Mouse (Mus musculus): ENCODE measurements around the gene Klhl25. TPM values are rescaled to one million over a fixed set of nuclear protein-coding genes. Genes with fewer than 3 reads are reported as not detected.
A peak's percentile ranks its signal among the peaks of the same experiment; 100 is the strongest.
"Not testable (repeated sequence)": the region's sequence is repeated elsewhere in the genome, so short reads cannot be mapped to it uniquely, and the experiment has no call there.

Klhl25 gene
- total RNA-seq, 2 experiments from 2014 or later: 5.4 to 8.7 TPM

DNA sequence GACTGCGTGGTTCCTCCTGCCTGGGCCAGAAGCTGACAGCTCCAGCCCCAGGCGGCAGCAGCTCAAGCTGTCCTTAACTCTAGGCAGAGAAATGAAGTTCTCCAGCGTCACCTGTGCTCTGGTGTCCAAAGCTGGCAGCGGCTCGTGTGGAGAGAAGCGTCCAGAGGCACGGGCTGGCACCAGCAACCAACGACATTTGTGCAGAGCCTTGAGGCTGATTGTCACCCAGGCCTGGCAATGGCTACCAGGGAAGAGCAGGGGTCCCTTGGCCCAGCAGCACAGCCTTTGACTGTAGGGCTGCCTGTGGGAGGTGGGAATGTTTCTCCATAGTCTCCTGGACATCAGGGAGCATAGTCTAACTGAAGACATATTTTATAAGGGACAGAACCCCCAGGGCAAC is 24.6 kb downstream of the Klhl25 start:
- peak; percentile 1; the same call in 1 of the 2 replicates for ATAC-seq (replicated peaks; ENCODE audit: poor library complexity)

DNA sequence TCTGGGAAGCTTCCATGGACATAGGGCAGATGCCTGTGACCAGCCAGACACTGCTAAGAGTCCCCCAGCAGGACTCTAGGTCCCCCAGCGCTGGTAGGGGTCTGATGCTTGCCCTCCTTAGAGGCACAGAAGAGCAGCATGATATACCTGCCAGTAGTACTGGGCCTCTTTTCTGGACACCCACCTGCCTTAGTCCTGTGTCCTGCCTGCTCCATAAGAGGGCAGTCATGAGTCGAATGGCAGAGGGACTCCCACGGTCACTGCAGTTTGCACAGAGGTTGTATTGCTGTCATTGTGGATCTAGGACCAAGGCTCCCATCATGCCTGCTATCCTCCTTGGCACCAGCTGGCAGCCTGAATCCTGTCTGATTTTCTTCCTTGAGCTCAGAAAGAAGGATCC is 25.1 kb downstream of the Klhl25 start:
- peak; percentile 48; the same call in 1 of the 2 replicates for ATAC-seq (replicated peaks; ENCODE audit: poor library complexity)

DNA sequence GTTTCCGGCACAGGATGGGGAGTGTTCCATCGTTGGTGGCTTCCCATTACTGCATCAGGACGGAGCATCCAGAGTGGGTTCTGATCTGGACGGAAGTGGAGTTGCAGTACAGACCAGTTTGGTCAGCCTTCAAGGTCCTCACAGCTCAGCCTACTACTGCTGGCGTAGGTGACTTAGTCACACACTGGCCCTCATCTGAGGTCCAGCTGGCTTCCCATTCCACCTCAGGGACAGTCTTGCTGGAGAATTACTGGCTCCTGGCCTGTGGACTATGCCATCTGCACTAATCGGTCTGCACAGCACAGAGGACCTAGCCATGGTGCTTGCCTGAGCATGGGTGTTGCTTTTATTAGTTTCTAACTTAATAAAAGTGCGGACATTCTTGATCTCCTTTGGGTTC is 25.6 kb downstream of the Klhl25 start:
- ATAC-seq (replicated peaks; ENCODE audit: poor library complexity): no peak

DNA sequence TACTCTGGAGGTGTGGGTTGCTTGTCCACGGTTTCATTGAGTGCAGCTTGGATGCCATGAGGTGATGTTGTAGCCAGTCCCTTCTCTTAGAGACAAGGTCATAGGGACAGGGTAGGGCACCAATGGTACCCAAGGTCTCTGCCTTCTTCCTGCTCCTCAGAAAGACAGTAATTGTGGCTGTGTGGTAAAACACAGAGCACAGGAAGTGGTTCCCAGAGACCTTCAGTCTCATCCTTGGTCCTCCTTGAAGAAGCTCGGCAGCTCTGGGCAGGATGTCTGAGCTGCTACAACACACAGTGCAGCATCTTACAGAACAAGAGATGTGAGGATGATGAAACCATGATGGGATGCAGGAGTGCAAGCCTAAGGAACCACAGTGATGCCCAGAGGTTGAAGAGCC is 31.3 kb downstream of the Klhl25 start:
- not testable (repeated sequence) for ATAC-seq (replicated peaks; ENCODE audit: poor library complexity)

DNA sequence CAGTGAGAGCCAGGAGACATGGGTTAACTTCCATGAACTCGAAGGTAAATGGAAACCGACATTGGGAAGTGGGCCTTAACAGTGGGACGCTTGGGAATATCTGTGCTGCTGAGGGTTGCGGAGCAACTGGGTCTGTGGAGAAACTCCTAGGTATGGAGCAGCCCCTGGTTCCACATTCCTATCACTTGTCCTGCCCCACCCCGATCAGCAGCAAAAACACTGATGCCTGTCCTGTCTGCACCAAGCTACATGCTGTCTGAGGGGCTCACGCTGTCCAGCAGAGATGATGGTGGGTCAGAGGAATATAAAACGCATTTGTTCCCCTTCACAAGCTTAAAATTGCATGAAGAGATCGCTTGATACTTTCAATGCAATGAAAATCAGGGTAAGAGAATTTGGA is 32.1 kb downstream of the Klhl25 start:
- ATAC-seq (replicated peaks; ENCODE audit: poor library complexity): no peak

DNA sequence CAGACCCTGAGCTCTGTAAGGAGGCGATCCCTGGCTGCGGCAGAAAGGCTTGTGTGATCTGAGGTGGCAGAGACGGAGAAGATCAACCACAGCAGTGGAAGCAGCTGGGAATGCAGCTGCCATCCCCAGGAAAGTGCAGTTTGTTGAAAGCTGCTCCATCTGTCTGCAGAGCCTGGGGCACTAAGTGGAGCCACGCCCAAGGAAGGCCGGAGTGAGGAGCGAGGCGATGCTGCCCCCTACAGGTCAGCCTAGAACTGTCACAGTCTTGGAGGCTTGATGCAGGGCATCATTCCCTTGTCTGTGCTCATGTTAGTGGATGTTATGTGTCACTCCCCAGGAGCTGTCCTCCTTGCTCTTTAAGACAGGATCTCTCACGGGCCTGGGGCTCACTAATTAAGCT is 32.5 kb downstream of the Klhl25 start:
- peak; percentile 99 for ATAC-seq (replicated peaks; ENCODE audit: poor library complexity)

DNA sequence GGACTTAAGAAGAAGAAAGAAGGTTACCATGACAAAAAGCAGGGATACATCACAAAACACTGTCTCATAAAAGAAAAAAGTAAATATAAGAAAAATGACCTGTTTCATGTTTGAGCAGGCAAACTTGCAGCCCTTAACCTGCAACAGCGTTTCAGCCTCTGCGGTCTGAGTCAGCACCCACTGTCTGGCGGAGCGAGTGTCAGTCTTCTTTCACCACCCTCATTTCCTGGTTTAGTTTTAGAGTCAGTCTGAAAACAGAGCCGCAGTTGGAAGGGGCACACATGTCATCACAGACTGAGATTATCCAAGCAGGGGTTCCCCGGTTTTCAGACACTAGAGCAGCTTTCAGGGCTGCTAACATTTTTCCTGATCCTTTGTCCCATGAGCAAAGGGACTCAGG is 33.3 kb downstream of the Klhl25 start:
- ATAC-seq (replicated peaks; ENCODE audit: poor library complexity): peak; percentile 59

DNA sequence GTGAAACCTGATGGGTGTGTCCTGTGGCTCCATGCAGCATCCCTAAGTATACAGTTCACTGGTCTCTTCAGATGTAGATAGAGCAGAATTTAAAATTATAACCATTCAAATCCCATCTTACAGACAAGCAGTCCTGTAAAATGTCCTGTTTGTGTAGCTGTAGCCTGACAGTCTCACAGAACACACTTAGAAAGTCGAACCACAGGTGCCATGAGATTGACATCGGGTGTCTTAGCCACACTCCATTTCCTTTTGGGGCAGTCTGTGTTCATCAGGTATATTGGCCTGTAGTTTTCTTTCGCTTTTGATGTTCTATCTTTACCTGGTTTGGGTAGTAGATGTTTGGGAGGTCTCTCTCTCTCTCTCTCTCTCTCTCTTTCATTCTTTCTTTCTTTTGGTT is 33.7 kb downstream of the Klhl25 start:
- no peak for ATAC-seq (replicated peaks; ENCODE audit: poor library complexity)

DNA sequence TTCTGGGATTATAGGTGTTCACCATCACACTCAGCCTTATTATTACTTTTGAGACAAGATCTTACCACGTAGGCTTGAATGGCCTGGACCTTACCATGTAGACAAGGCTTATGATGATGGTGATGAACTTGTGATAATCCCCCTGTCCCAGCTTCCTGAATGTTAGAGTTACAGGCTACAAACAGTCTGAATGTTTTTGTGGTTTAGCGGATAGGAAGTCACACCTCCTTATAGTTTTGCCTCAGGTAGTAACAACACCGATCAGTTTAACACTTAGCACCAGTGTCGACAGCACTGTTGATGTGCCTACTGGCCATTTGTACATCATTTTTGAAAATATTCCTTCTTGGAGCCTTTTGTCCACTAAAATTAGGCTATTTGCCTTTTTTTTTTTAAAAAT is 43.4 kb downstream of the Klhl25 start:
- ATAC-seq (replicated peaks; ENCODE audit: poor library complexity): no peak

DNA sequence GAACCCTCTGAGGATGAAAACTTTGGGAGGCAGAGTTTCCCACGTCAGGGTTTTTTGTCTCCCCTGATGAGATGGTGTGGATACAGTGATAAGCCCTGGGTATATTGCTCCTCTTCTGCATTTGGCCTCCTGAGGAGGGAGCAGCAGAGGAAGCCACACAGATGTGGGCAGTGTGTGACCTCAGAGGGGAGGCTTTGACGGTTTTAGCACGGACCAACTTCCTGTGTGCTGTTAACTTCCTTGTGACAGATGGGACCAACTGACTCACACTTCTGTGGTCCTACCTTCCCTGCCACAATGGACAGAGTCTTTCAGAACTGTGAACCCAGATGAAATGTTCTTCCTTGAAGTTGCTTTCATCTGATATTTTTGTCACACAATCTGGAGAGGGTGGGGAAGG is 44.6 kb downstream of the Klhl25 start:
- peak; percentile 98 for ATAC-seq (replicated peaks; ENCODE audit: poor library complexity)

DNA sequence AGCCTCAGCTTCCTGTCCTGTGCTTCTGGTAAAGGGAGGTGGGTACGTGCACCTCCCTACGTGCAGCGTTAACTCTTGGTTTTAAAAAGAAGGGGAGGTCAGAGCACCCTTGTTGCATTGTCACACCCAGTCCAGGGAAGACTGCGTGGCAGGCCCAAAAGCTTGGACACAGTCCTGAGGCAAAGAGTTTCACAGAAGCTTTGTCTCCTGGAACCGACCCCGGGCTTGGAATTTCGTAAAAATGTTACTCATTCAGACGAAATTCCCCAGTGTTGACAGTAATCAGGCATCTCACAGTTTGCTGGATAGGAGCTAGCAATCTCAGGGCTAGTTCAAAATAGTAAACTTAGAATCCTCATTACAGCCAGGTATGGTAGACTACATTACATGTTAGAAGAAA is 45.6 kb downstream of the Klhl25 start:
- no peak for ATAC-seq (replicated peaks; ENCODE audit: poor library complexity)

DNA sequence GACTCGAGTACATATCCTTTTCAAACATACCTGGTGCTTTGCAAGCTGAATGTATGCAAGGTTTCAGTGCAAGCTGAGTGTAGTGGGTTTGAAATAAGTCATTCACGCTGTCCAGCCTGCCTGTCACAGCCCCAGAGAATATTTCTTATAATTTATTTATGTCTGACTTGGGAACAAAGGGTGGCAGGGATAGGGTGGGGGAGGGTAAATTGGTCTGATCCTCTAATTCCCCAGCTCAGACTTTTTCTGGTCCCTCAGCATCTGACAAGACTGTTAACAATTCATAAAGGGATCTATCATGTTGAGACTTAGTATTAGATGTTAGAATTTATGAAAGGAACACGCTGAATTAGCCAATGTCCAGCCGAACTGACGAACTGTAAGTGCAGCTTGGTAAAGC is 48.9 kb downstream of the Klhl25 start:
- no peak for ATAC-seq (replicated peaks; ENCODE audit: poor library complexity)

DNA sequence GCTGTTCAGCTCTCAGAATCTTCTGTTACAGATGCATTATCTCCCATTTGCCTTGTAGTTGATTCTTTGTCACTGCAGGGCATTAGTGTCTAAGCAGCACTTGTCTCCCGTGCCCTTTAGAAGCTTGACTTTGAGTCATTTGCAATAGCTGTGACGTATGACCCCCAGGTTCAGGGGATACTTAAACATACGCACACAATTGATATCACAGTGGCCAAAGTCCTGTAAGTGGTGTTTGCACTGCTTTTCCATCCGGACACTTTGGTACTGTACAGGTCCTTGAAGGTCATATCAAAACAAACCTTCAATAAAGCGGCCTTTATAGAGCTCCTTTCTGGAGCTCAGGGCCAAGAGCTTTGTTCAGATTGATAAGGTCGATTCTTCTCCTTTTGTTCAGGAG is 51.0 kb downstream of the Klhl25 start:
- no peak for ATAC-seq (replicated peaks; ENCODE audit: poor library complexity)

DNA sequence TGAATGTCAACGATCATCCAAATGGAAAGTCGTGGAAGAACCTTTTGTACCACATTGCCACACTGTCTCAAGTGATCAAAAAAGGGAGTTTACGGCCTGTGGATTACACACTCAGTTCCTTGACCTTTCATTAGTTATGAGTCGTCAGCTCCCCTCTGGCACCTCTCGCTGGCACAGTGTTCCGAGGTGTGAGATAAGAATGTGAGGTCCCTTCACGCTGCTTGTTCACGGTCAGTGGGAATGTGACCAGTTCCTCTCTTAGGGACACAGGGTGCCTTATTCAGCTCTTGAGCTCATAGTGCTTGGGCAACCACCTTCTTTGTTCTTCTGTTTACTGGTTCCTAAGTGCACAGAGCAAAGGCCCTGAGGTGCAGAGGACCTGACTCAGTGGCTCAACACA is 51.4 kb downstream of the Klhl25 start:
- ATAC-seq (replicated peaks; ENCODE audit: poor library complexity): peak; percentile 57

DNA sequence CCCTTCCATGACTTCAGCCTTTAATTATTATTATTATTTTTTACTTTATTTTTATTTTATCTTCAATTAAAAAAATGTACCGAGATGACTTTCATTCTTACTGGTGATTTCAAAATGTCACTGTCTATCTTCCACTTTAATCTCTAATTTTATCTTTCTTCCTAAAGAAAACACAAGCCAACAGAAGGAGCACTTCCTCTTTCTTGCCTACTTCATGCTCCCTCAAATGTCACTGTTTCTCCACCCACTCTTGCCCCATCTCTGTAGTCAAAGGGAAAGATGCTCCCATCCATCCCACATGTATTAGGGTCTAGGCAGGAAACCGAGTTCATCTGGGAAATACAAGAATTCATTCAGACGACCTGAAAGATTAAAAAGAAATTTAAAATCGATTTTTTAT is 51.8 kb downstream of the Klhl25 start:
- ATAC-seq (replicated peaks; ENCODE audit: poor library complexity): peak; percentile 85

DNA sequence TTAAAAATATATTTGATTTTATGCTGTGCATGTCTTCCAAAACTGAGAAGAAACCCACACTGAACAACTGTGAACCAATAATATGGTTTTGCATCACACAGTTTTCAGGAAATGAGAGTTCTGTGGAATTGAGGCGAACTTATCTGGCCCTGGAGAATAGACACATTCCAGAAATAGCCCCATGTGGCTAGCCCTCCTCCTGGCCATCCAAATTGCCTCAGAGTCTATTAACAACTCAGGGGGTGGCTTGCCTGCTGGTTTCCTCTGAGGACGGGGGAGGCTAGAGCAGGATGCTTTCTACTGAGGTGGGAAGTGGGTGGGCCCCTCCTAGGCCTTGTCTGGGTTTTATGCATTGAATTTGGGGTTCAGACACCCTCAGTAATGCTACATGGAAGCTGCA is 57.0 kb downstream of the Klhl25 start:
- peak; percentile 59 for ATAC-seq (replicated peaks; ENCODE audit: poor library complexity)

DNA sequence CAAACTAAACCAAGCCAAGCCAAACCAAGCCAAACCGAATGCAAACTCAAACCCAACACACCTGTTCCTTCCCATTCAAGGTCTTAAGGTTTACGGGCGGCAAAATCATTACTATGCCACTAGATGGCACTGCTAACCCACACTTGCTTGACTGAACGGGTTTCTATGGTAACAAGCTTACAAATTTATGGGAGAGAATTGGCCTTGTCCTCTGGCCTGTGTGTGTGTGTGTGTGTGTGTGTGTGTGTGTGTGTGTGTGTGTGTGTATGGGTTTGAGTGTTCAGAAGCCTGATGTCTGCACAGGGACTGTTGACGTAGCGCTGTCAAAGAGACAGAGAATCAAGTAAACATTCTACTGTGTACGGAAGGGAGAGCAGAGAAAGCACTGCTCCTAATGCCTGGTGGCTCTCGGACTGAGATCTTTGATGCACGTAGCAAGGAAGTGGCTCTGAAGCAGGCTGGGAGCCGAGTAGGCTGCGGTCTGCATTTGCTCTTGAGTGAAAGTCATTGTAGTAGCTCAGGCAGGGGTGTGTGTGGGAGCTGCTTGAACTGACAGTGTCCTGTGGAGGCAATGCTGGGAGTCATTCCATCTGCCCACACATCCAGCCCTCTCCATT is 62.0 kb downstream of the Klhl25 start:
- peak; percentile 77 for ATAC-seq (replicated peaks; ENCODE audit: poor library complexity)

DNA sequence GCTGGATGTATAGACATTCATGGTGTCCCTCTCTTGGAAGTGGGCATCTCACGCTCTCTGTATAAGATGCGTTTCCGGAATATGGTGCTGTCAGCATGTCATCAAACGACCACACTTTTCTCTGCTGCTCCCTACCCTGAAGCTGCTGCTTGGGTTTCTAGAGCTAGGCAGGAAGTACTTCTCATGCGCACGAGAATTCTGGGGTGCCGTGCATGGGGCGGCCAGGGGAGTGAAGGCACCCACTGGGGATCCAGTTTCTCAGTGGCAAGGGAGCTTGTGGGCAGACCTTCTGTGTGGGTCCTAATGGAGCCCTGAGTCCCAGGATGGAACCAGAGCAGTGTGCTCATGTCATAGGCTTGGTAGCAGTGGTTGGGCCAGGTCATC is 62.5 kb downstream of the Klhl25 start:
- no peak for ATAC-seq (replicated peaks; ENCODE audit: poor library complexity)

DNA sequence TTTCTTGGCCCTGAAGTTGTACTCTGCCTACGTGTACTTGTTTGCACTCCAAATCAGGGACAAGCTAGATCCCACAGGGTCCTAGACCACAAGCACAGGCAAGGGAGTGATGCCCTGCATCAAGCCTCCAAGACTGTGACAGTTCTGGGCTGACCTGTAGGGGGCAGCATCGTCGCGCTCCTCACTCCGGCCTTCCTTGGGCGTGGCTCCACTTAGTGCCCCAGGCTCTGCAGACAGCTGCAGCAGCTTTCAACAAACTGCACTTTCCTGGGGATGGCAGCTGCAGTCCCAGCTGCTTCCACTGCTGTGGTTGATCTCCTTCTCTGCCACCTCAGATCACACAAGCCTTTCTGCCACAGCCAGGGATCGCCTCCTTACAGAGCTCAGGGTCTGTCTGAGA is 65.8 kb downstream of the Klhl25 start:
- ATAC-seq (replicated peaks; ENCODE audit: poor library complexity): peak; percentile 95

DNA sequence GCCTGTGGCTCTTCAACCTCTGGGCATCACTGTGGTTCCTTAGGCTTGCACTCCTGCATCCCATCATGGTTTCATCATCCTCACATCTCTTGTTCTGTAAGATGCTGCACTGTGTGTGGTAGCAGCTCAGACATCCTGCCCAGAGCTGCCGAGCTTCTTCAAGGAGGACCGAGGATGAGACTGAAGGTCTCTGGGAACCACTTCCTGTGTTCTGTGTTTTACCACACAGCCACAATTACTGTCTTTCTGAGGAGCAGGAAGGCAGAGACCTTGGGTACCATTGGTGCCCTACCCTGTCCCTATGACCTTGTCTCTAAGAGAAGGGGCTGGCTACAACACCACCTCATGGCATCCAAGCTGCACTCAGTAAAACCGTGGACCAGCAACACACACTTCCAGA is 67.4 kb downstream of the Klhl25 start:
- ATAC-seq (replicated peaks; ENCODE audit: poor library complexity): not testable (repeated sequence)

DNA sequence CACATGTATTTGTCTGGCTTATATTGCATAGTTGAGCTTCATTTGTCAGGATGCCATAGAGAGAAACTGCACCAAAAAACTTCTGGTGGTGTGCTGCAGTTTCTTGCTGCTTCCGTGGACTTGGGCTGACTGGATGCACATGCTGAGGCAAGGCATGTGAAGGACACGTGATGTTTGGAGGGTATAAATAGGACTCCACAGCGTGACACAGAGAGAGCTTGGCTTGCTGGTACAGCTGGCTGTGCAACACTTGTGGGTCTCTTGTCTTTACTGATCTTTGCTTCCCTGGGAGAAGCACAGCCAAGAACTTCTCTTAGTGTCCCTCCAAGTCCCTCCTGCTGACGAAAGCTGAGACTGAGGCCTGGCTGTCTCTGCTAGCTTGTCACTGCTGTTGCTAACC is 69.6 kb downstream of the Klhl25 start:
- ATAC-seq (replicated peaks; ENCODE audit: poor library complexity): no peak

DNA sequence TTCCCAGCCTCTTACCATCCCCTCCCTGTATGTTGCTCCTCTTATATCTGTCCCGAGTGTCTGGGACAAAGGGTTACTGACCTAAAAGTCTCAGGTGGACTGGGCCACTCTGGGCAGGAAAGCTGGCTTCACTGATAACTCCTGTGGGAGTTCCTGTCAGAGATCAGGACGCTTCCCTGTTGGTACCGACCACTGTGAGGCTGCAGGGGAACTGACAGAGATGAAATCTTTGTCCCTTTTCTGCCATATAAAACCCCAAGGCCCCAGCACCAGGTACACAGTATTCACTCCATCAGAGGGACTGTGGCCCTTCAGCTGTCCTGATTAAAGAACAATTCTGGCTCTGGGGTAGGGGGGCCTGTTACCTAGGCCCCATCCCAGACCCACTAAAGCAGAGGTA is 71.6 kb downstream of the Klhl25 start:
- 0 out of 2 replicates have a peak, but pooled peaks have one; percentile 14 for ATAC-seq (replicated peaks; ENCODE audit: poor library complexity)

All from megakaryocyte progenitor cell, adult 5-6 weeks (primary cell).